In genomic region chr11:69421131-69421977, GRCm38 (mm10) we compare ENCODE assay signal across 8 mouse cellular contexts. TPM values are rescaled to one million over a fixed set of nuclear protein-coding genes. Genes with fewer than 3 reads are reported as not detected.
DNase-seq lines count a peak whose midpoint lies in the region; ATAC-seq lines count a peak whose summit lies in the region.

No protein-coding gene starts in this region.

- intact Hi-C loops in gastrocnemius, postnatal 36 days (cut with DNase I) = loop anchor here (2.0 kb wide), 1 partner anchor 15 kb away; no protein-coding TSS in a partner anchor

- peak overlapping the region; percentile 95; the same call in 1 of the 2 replicates for H3K4me2 ChIP-seq in kidney, embryonic 14.5 days (replicated peaks; ENCODE audit: low read depth, low read length)
- peak overlapping the region; percentile 86 for H3K4me2 ChIP-seq in embryonic facial prominence, embryonic 15.5 days (replicated peaks)
- H3K4me2 ChIP-seq in liver, embryonic 15.5 days = peak overlapping the region; percentile 100

- H3K4me3 ChIP-seq in kidney, embryonic 14.5 days (ENCODE audit: low read length) = 0 out of 2 replicates have a peak overlapping the region, but pooled peaks have one; percentile 84
- 0 out of 2 replicates have a peak overlapping the region, but pooled peaks have one; percentile 68 for H3K4me3 ChIP-seq in embryonic facial prominence, embryonic 15.5 days (replicated peaks)
- H3K4me3 ChIP-seq in liver, embryonic 15.5 days (replicated peaks) = no peak overlapping the region

- no peak overlapping the region for H3K27ac ChIP-seq in kidney, embryonic 14.5 days (ENCODE audit: low read depth, low read length)
- no peak overlapping the region for H3K27ac ChIP-seq in embryonic facial prominence, embryonic 15.5 days (replicated peaks)
- H3K27ac ChIP-seq in liver, embryonic 15.5 days (replicated peaks) = no peak overlapping the region

- WGBS in kidney, embryonic 14.5 days = 12% methylated on average over 25 of the region's 25 CpGs
- 15% methylated on average over 25 of the region's 25 CpGs for whole genome bisulfite sequencing in embryonic facial prominence, embryonic 15.5 days
- 27% methylated on average over 25 of the region's 25 CpGs for WGBS in liver, embryonic 15.5 days (ENCODE audit: insufficient replicate concordance)

- no peaks in the 10 kb centered on the region for H3K9me3 ChIP-seq in kidney, embryonic 14.5 days (ENCODE audit: control insufficient read depth, low read length)
- no peaks in the 10 kb centered on the region for H3K9me3 ChIP-seq in embryonic facial prominence, embryonic 15.5 days (replicated peaks)
- no peaks in the 10 kb centered on the region for H3K9me3 ChIP-seq in liver, embryonic 15.5 days (replicated peaks)

- no peak for ATAC-seq in kidney, embryonic 14.5 days (ENCODE audit: low FRiP score, low TSS enrichment)
- ATAC-seq in embryonic facial prominence, embryonic 15.5 days (ENCODE audit: insufficient number of reproducible peaks, low FRiP score, low TSS enrichment, low read depth) = no peak
- ATAC-seq in liver, embryonic 15.5 days (ENCODE audit: insufficient read depth) = no peak
- no peak for ATAC-seq in megakaryocyte, adult 5-6 weeks (ENCODE audit: poor library complexity, severe bottlenecking)

- peaks cover 35% of the 10 kb centered on the region for H3K4me1 ChIP-seq in kidney, embryonic 14.5 days (ENCODE audit: control insufficient read depth, insufficient read depth, low read length)
- H3K4me1 ChIP-seq in embryonic facial prominence, embryonic 15.5 days = peaks cover 50% of the 10 kb centered on the region
- H3K4me1 ChIP-seq in liver, embryonic 15.5 days (replicated peaks) = peaks cover 61% of the 10 kb centered on the region

- H3K9ac ChIP-seq in kidney, embryonic 14.5 days (ENCODE audit: low read depth, low read length) = no peak overlapping the region; the same call in 1 of the 2 replicates
- H3K9ac ChIP-seq in embryonic facial prominence, embryonic 15.5 days = no peak overlapping the region
- no peak overlapping the region for H3K9ac ChIP-seq in liver, embryonic 15.5 days

- DNase-seq in adrenal gland, adult (ENCODE audit: inconsistent age in 2 of 2, low spot score in 1 of 2) = peak; percentile 25 to 34
- no peak for DNase-seq in adrenal gland, adult 8-10 months
- no peak for DNase-seq in kidney, adult 18-20 months
- DNase-seq in gastrocnemius, postnatal 36 days = no peak

- peaks cover 22% of the 10 kb centered on the region for H3K27me3 ChIP-seq in kidney, embryonic 14.5 days (ENCODE audit: control insufficient read depth, insufficient read depth, low read length)
- H3K27me3 ChIP-seq in embryonic facial prominence, embryonic 15.5 days = peaks cover 24% of the 10 kb centered on the region
- H3K27me3 ChIP-seq in liver, embryonic 15.5 days = peaks cover 63% of the 10 kb centered on the region

- H3K36me3 ChIP-seq in kidney, embryonic 14.5 days (ENCODE audit: control insufficient read depth, insufficient read depth, low read length) = no peaks in the 10 kb centered on the region
- no peaks in the 10 kb centered on the region for H3K36me3 ChIP-seq in embryonic facial prominence, embryonic 15.5 days
- no peaks in the 10 kb centered on the region for H3K36me3 ChIP-seq in liver, embryonic 15.5 days (replicated peaks)

RNA-seq across cellular contexts. Expression of gene Kdm6b, which starts 7.9 kb away (rescaled TPM):
- total RNA-seq in adrenal gland, adult 8-10 months (2022) = 10 to 100 TPM; 20.4 to 44.2 (median 35.1) TPM
- polyA plus RNA-seq in kidney, embryonic 14.5 days (2014; fragmentation: Nextera tagmentation; extraction: Ambion mirVana) = 36.1 and 37.4 TPM in 2 replicates
- polyA plus RNA-seq in embryonic facial prominence, embryonic 15.5 days (2015; fragmentation: Nextera tagmentation; extraction: Ambion mirVana) = 35.5 and 37.2 TPM in 2 replicates
- polyA plus RNA-seq in liver, embryonic 15.5 days (2015; fragmentation: Nextera tagmentation; extraction: Ambion mirVana) = 4.0 TPM in 2 replicates
- 10 to 100 TPM; 23.0 to 27.2 TPM for total RNA-seq in gastrocnemius, postnatal 36 days (2021)
- 27.1 and 29.0 TPM in 2 replicates for total RNA-seq in megakaryocyte, adult 5-6 weeks (2015)
- 5.0 and 6.7 TPM in 2 replicates for total RNA-seq in megakaryocyte, adult 5-6 weeks (2017)

RNA-seq across cellular contexts. Expression of gene Tmem88, which starts 23.3 kb away (rescaled TPM):
- 10 to 100 TPM in 2 of 4 experiments, 1 to 10 TPM in 2; 6.3 to 16.0 (median 10.4) TPM for total RNA-seq in adrenal gland, adult 8-10 months (2022)
- 36.8 and 39.6 TPM in 2 replicates for polyA plus RNA-seq in kidney, embryonic 14.5 days (2014; fragmentation: Nextera tagmentation; extraction: Ambion mirVana)
- polyA plus RNA-seq in embryonic facial prominence, embryonic 15.5 days (2015; fragmentation: Nextera tagmentation; extraction: Ambion mirVana) = 19.5 and 20.0 TPM in 2 replicates
- 6.6 and 7.1 TPM in 2 replicates for polyA plus RNA-seq in liver, embryonic 15.5 days (2015; fragmentation: Nextera tagmentation; extraction: Ambion mirVana)
- total RNA-seq in gastrocnemius, postnatal 36 days (2021) = 1 to 10 TPM; 6.3 to 7.9 TPM
- total RNA-seq in megakaryocyte, adult 5-6 weeks (2015) = 0.14 TPM in 1 of 2 replicates, not detected in the other
- 0.18 TPM in 1 of 2 replicates, not detected in the other for total RNA-seq in megakaryocyte, adult 5-6 weeks (2017)

RNA-seq across cellular contexts. Expression of gene Cyb5d1, which starts 25.9 kb away (rescaled TPM):
- total RNA-seq in adrenal gland, adult 8-10 months (2022) = 10 to 100 TPM; 53.9 to 65.7 (median 60.5) TPM
- polyA plus RNA-seq in kidney, embryonic 14.5 days (2014; fragmentation: Nextera tagmentation; extraction: Ambion mirVana) = 11.1 and 23.9 TPM in 2 replicates
- polyA plus RNA-seq in embryonic facial prominence, embryonic 15.5 days (2015; fragmentation: Nextera tagmentation; extraction: Ambion mirVana) = 32.6 and 40.9 TPM in 2 replicates
- polyA plus RNA-seq in liver, embryonic 15.5 days (2015; fragmentation: Nextera tagmentation; extraction: Ambion mirVana) = 9.6 and 11.0 TPM in 2 replicates
- total RNA-seq in gastrocnemius, postnatal 36 days (2021) = 10 to 100 TPM; 24.6 to 26.2 TPM
- total RNA-seq in megakaryocyte, adult 5-6 weeks (2015) = 11.6 and 15.3 TPM in 2 replicates
- total RNA-seq in megakaryocyte, adult 5-6 weeks (2017) = 24.0 and 28.1 TPM in 2 replicates

RNA-seq across cellular contexts. Expression of gene Naa38, which starts 26.1 kb away (rescaled TPM):
- total RNA-seq in adrenal gland, adult 8-10 months (2022) = 100 to 1,000 TPM; 138 to 160 (median 154) TPM
- polyA plus RNA-seq in kidney, embryonic 14.5 days (2014; fragmentation: Nextera tagmentation; extraction: Ambion mirVana) = 172 and 221 TPM in 2 replicates
- polyA plus RNA-seq in embryonic facial prominence, embryonic 15.5 days (2015; fragmentation: Nextera tagmentation; extraction: Ambion mirVana) = 150 and 158 TPM in 2 replicates
- 77.2 and 88.0 TPM in 2 replicates for polyA plus RNA-seq in liver, embryonic 15.5 days (2015; fragmentation: Nextera tagmentation; extraction: Ambion mirVana)
- total RNA-seq in gastrocnemius, postnatal 36 days (2021) = 10 to 100 TPM; 58.8 to 67.0 TPM
- 90.6 and 105 TPM in 2 replicates for total RNA-seq in megakaryocyte, adult 5-6 weeks (2015)
- total RNA-seq in megakaryocyte, adult 5-6 weeks (2017) = 147 and 161 TPM in 2 replicates

RNA-seq across cellular contexts. Expression of gene Chd3, which starts 52.1 kb away (rescaled TPM):
- total RNA-seq in adrenal gland, adult 8-10 months (2022) = 100 to 1,000 TPM in 2 of 4 experiments, 10 to 100 TPM in 2; 89.8 to 169 (median 115) TPM
- 56.7 and 59.7 TPM in 2 replicates for polyA plus RNA-seq in kidney, embryonic 14.5 days (2014; fragmentation: Nextera tagmentation; extraction: Ambion mirVana)
- polyA plus RNA-seq in embryonic facial prominence, embryonic 15.5 days (2015; fragmentation: Nextera tagmentation; extraction: Ambion mirVana) = 88.3 and 91.8 TPM in 2 replicates
- polyA plus RNA-seq in liver, embryonic 15.5 days (2015; fragmentation: Nextera tagmentation; extraction: Ambion mirVana) = 3.4 and 5.8 TPM in 2 replicates
- total RNA-seq in gastrocnemius, postnatal 36 days (2021) = 10 to 100 TPM in 1 of 2 experiments, 1 to 10 TPM in 1; 7.6 to 11.2 TPM
- 13.6 and 13.9 TPM in 2 replicates for total RNA-seq in megakaryocyte, adult 5-6 weeks (2015)
- 17.1 and 19.8 TPM in 2 replicates for total RNA-seq in megakaryocyte, adult 5-6 weeks (2017)

Comparison
In these comparisons a context has a peak if more than half of its experiments do, and no peak if none do; other contexts are left out.
1. DNase-seq: peak in adrenal gland, adult (2 of 2); none in adrenal gland, adult 8-10 months (single experiment), kidney, adult 18-20 months (single experiment) and gastrocnemius, postnatal 36 days (0 of 2).
2. RNA of gene Tmem88, which starts 23.3 kb away (total RNA-seq): 6.3 to 16.0 TPM in adrenal gland, adult 8-10 months and 6.3 to 7.9 TPM in gastrocnemius, postnatal 36 days; 0.14 to 0.18 TPM in megakaryocyte, adult 5-6 weeks; every median in the first group is over 4 times any median in the second.
3. Peak in every context shown above with its lines, with median percentiles within 50 percentile points of each other: H3K4me2 ChIP-seq.